Mouse (Mus musculus): ENCODE measurements around the gene Zp3.

Gene Zp3

GRCm38 (mm10) chr5:135996162-135996561, 16.3 kb downstream of the Zp3 start:
- in situ Hi-C loops (cut with MboI; ENCODE audit: low sequenced_read_pairs), result no loop called here

DNA sequence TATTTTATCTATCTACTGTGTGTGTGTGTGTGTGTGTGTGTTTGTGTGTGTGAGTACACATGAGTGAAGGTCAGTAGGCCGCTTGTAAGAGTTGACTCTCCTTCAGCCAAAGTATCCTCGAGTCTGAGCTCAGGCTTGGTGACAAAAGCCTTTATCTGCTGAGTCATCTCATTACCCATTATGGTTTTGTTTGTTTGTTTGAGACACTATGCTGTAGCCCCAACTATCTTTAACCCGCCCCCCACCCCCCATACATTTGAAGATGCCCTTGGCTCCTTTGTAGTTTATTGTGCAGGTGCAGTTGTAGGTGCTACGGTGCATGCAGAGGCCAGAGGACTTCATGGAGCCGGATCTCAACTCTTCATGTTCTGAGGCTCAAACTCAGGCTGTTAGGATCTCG, 21.3 kb downstream of the Zp3 start:
- in situ Hi-C loops (cut with MboI; ENCODE audit: low sequenced_read_pairs), result no loop called here

- in situ Hi-C loops (cut with MboI; ENCODE audit: low sequenced_read_pairs), result no loop called here
Measured at GRCm38 (mm10) chr5:136002325-136002724, 22.4 kb downstream of the Zp3 start.

- in situ Hi-C loops (cut with MboI; ENCODE audit: low sequenced_read_pairs), result no loop called here
Measured at GRCm38 (mm10) chr5:136002751-136003151, 22.9 kb downstream of the Zp3 start.

DNA sequence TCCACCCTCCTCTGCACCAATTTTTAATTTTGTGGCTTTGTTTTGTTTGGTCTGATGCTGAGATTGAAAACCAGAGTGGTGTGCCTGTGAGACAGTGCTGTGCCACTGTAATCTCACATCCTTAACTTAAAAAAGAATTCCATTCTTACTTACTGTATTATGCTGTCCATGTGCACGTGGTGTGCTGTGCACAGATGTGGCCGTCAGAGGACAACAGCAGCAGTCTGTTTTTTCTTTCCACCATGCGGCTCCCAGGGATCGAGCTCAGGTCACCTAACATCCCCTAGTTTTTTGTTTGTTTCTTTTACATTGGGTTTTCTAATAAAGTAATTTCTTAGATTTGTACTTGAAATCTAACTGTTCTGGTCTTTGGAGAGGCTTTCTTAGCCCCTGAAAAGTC, 24.6 kb downstream of the Zp3 start:
- in situ Hi-C loops (cut with MboI; ENCODE audit: low sequenced_read_pairs), result no loop called here

GRCm38 (mm10) chr5:136007745-136008144, 27.8 kb downstream of the Zp3 start:
- in situ Hi-C loops (cut with MboI; ENCODE audit: low sequenced_read_pairs), result no loop called here

DNA sequence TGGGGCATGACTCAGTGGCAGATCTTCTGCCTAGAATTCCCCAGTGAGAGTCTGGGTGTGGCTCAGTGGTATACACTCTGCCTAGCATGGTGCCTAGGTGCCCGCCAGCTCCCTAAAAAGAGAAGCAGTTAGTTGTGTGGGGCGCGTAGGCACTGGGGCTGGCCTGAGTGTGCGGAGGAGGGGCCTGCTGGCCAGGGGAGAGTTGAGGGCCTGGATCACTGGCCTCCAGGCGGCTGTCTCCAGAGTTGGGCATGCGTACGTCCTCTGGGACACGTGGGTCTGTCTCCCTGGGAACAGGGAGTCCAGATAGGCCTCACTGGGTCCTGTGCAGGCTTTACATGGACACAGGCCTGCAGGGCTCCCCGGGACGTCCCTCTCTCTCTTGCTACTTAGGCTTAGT, 35.0 kb downstream of the Zp3 start:
- in situ Hi-C loops (cut with MboI; ENCODE audit: low sequenced_read_pairs), result no loop called here

DNA sequence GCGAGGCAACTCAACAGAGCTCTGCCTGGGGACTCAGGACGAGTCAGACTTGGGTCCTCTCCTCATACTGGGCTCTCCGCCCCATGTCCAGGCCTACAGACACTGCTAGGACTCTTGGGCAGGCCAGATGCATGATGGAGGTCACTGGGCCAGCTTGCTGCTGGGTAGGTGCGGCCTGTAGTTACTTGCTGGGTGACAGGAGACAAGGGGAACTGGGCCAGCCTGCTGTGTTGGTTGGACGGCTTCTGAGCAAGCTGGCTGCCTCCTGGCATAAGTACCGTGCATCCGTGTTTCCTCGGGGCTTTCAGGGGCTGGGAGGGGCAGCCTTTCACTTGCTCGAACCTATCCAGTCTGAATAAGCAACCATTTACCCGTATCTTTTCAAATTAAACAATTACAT, 35.7 kb downstream of the Zp3 start:
- in situ Hi-C loops (cut with MboI; ENCODE audit: low sequenced_read_pairs), result no loop called here

- in situ Hi-C loops (cut with MboI; ENCODE audit: low sequenced_read_pairs), result no loop called here
Measured at GRCm38 (mm10) chr5:136016014-136016876, 36.3 kb downstream of the Zp3 start.

DNA sequence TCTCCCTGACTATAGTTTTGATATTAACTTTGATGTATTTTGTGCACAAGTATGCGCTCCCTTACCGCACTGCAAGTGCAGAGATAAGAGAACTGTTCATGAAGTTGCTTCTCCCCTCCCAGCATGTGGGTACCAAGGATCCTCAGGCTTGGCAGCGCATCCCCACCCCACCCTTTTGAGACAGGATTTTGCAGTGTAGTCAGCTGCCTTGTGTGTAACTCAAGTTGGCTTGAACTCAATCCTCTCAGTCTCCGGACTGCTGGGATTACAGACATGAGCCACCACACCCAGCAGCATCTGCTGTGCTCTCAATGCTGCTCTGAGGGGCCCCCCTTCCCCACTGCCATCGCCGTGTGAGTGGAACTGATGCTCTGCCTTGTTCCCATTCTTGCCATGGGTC, 37.4 kb downstream of the Zp3 start:
- in situ Hi-C loops (cut with MboI; ENCODE audit: low sequenced_read_pairs), result no loop called here

DNA sequence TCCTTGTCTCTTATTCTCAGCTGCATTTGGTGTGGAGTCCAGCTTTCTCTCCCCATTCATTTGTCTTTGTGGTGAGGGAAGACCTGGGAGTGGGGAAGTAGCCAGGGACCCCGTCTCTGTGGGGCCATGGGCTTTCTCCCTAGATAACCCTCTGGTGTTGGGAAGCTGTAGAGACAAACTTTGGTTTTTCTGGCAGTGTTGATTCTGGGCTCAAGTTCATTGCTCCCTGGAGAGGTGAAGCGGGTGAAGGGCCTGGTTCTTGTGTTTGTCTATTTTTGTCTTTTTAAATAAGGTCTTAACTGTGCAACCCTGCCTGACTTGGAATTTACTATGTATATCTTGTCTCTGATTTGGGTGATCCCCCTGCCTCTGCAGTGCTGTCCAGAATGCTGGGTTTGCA, 38.8 kb downstream of the Zp3 start:
- in situ Hi-C loops (cut with MboI; ENCODE audit: low sequenced_read_pairs), result no loop called here

DNA sequence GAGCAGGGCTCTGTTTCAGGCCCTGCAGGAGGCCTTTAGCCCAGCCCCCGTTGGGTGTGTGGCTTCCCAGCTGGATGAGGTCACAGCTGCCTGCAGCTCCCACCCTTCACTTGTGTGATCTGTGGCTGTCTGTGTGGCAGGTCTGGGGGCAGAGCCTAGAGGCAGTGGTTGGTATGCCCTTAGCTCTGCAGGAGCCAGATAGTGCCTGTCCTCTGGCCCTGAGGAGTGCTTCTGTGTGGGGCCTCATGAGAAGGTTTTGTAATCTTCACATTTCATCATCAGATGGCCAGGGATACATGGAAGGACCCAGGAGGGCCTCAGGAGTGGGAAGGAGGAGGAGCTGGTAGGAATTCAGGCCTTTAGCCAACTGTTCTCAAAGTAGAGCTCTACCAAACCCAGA, 40.0 kb downstream of the Zp3 start:
- in situ Hi-C loops (cut with MboI; ENCODE audit: low sequenced_read_pairs), result loop anchor here (5.0 kb wide), 1 partner anchor 33 kb away; no protein-coding TSS in a partner anchor

- in situ Hi-C loops (cut with MboI; ENCODE audit: low sequenced_read_pairs), result no loop called here
Measured at GRCm38 (mm10) chr5:136025712-136026111, 45.8 kb downstream of the Zp3 start.

- in situ Hi-C loops (cut with MboI; ENCODE audit: low sequenced_read_pairs), result no loop called here
Measured at GRCm38 (mm10) chr5:136026859-136027258, 47.0 kb downstream of the Zp3 start.

DNA sequence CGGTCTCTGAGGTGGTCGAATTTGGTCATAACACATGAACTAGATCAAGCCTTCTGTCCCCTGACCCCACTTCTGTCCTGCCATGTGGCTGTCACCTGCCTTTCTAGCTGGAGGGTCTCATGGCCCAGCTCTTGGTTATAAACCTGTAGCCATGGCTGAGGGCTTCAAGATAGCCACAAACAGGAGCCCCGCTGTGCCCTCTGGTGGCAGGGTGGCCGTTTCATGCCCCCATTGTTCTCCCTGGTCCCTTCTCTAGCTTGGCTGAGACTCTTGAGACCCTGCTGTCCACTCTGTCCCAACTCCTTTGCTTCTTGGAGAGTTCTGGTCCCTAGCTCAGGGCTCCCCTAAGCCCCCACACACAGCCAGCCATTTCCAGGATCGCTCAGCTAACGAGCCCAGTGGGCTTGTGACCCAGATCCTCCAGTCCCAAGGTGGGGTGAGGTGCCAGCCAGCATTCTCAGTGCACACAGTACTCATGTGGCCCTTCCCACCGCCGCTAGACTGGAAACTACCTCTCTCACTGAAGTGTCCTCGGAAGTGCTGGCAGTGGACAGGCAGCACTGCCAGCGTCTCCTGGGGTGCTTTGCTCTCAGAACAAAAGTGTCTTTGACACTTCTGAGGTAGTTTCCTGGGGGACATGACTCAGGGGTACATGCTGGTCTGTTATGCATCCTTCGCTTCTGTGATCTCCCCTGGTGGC, 47.9 kb downstream of the Zp3 start:
- in situ Hi-C loops (cut with MboI; ENCODE audit: low sequenced_read_pairs), result no loop called here

- in situ Hi-C loops (cut with MboI; ENCODE audit: low sequenced_read_pairs), result no loop called here
Measured at GRCm38 (mm10) chr5:136034868-136035267, 55.0 kb downstream of the Zp3 start.

GRCm38 (mm10) chr5:136035285-136035684, 55.4 kb downstream of the Zp3 start:
- in situ Hi-C loops (cut with MboI; ENCODE audit: low sequenced_read_pairs), result no loop called here

- in situ Hi-C loops (cut with MboI; ENCODE audit: low sequenced_read_pairs), result no loop called here
Measured at GRCm38 (mm10) chr5:136036667-136037066, 56.8 kb downstream of the Zp3 start.

All from CH12F3 (cell line).